Mouse (Mus musculus): ENCODE data around the gene Etv6.

DNA sequence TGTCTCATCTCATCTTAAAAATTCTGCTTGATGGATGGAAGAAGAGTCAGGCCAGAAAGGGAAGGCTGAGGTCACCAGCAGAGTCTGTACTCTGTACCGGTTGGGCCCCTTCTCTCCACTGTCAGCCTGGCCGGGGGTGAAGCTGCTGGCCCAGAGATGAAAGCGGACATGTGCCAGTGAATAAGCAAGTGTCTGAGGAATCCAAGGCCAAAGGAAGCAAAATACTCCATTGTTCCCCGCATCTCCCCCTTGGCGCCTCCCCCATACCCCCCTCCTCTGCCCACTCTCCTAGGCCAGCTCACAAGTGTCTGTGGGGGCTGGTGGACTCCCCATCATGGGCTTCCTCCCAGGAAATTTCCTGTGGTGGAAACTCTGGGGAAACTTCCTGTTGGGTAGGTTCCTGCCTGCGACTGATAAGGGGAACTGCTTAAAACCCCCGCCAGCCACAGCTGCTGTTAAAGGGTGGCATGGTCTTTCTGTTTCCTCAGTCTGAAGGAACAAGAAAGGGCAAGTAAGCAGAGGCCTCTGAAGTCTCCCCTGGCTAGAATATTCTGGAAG is 154.2 kb downstream of the Etv6 start:
- TF ChIP-seq CTCF (IDR thresholded peaks at IDR 0.05 in 2 of 3, conservative IDR thresholded peaks at IDR 0.05 in 1 of 3; ENCODE audit: control insufficient read depth in 1 of 3, insufficient read depth in 1 of 3, low read depth in 2 of 3, low read length in 3 of 3, poor library complexity in 1 of 3, severe bottlenecking in 1 of 3) (no peak), JUND (IDR thresholded peaks at IDR 0.05; ENCODE audit: low read depth, low read length) (peak; percentile 15; the same call in 1 of the 2 replicates), EP300 (IDR thresholded peaks at IDR 0.05; ENCODE audit: low read depth in 1 of 2, low read length in 2 of 2) (peak; percentile 84 to 95)
